Mouse (Mus musculus) megakaryocyte, embryonic 14.5 days (primary cell): Measurements from ENCODE around the gene Ggps1.

ENCODE experiments used
- FLI1 ChIP-seq: IDR thresholded peaks from 2 replicates; pipeline ENCODE4 v1.6.1; 2012; ENCODE audit warnings: low read length, inconsistent platforms, mixed read lengths
- GATA1 ChIP-seq: IDR thresholded peaks from 3 replicates; pipeline ENCODE4 v1.6.1; 2012; ENCODE audit warnings: mixed read lengths, low read length, inconsistent platforms, borderline replicate concordance

DNA sequence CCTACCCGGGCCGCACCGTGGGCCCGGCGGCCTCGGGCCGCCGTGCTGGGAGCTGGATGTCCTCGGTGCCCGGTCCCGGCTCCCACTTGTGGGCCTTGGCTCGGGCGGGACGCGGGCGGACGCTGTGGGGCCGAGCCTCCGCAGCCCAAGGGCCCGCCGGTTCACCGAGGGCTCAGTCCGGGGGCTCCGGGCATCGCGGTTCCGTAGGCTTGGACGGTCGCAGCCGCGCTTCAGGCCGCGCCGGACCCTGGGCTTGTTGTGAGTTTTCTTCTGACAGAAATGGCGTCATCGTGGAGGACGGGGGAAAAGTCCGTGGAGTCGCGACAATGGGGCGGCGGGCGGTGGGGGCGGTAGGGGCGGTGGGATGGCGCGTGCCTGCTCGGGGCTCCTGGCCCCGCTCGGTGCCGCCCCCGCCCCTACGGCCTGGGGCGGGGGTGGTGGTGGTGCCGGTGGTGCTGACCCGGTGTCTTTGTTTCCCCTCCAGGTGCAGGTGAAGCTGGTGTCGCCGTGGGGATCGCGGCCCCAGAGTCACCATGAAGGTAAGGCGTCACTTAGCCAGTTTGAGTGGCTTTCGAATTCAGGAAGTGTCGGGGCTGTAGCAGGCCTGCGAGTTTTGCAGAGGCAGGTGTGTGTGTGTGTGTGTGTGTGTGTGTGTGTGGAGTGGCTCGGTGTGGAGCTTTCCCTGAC lies 1.2 kb upstream of the Ggps1 start:
- TF ChIP-seq GATA1 (no peak), FLI1 (no peak)
